Mouse (Mus musculus): ENCODE measurements around the gene Sf3b4. TPM values are rescaled to one million over a fixed set of nuclear protein-coding genes. Genes with fewer than 3 reads are reported as not detected.

Gene Sf3b4
- total and polyA plus RNA-seq, 2 experiments from 2014 or later = 94.8 to 144 TPM

GRCm38 (mm10) chr3:96147950-96148349 lies 24.2 kb upstream of the Sf3b4 start:
- ATAC-seq (no peak), DNase-seq (ENCODE audit: low spot score) (peak; percentile 84)
- Histone ChIP-seq H3K4me2 (ENCODE audit: low read depth, low read length) (no peak overlapping the region), H3K36me3 (ENCODE audit: insufficient read depth, low read length) (peaks cover 20% of the 10 kb centered on the region), H3K9me3 (ENCODE audit: low read length) (no peaks in the 10 kb centered on the region), H3K4me3 (ENCODE audit: low read length) (no peak overlapping the region), H3K27ac (no peak overlapping the region), H3K4me1 (ENCODE audit: insufficient read depth, low read length) (no peaks in the 10 kb centered on the region), H3K27me3 (ENCODE audit: insufficient read depth, low read length) (no peaks in the 10 kb centered on the region), H3K9ac (replicated peaks; ENCODE audit: low read length) (no peak overlapping the region)
- WGBS = 11% methylated on average over 5 of the region's 5 CpGs
- peak; percentile 83 for TF ChIP-seq CTCF (IDR thresholded peaks at IDR 0.05; ENCODE audit: low read depth)

- H3K4me2 ChIP-seq (ENCODE audit: low read depth, low read length) = no peak overlapping the region
- H3K36me3 ChIP-seq (ENCODE audit: insufficient read depth, low read length) = peaks cover 48% of the 10 kb centered on the region
- H3K27me3 ChIP-seq (ENCODE audit: insufficient read depth, low read length) = no peaks in the 10 kb centered on the region
- H3K9ac ChIP-seq (replicated peaks; ENCODE audit: low read length) = no peak overlapping the region
- 90% methylated on average over 7 of the region's 7 CpGs for WGBS
- ATAC-seq (no peak), DNase-seq (ENCODE audit: low spot score) (no peak)
- H3K4me1 ChIP-seq (ENCODE audit: insufficient read depth, low read length) = no peaks in the 10 kb centered on the region
- H3K4me3 ChIP-seq (ENCODE audit: low read length) = no peak overlapping the region
- H3K27ac ChIP-seq = no peak overlapping the region
- no peak for TF ChIP-seq CTCF (IDR thresholded peaks at IDR 0.05; ENCODE audit: low read depth)
- H3K9me3 ChIP-seq (ENCODE audit: low read length) = no peaks in the 10 kb centered on the region
Measured at GRCm38 (mm10) chr3:96151836-96152235, 20.3 kb upstream of the Sf3b4 start.

GRCm38 (mm10) chr3:96152611-96153010 lies 19.5 kb upstream of the Sf3b4 start:
- Histone ChIP-seq H3K36me3 (ENCODE audit: insufficient read depth, low read length) (peaks cover 48% of the 10 kb centered on the region), H3K9ac (replicated peaks; ENCODE audit: low read length) (no peak overlapping the region), H3K27ac (no peak overlapping the region), H3K4me3 (ENCODE audit: low read length) (no peak overlapping the region), H3K4me2 (ENCODE audit: low read depth, low read length) (no peak overlapping the region), H3K27me3 (ENCODE audit: insufficient read depth, low read length) (no peaks in the 10 kb centered on the region), H3K9me3 (ENCODE audit: low read length) (no peaks in the 10 kb centered on the region), H3K4me1 (ENCODE audit: insufficient read depth, low read length) (no peaks in the 10 kb centered on the region)
- no peak for ATAC-seq
- no peak for DNase-seq (ENCODE audit: low spot score)
- WGBS = 91% methylated on average over 5 of the region's 5 CpGs
- no peak for TF ChIP-seq CTCF (IDR thresholded peaks at IDR 0.05; ENCODE audit: low read depth)

- H3K4me1 ChIP-seq (ENCODE audit: insufficient read depth, low read length) = 0 out of 2 replicates have a peak, but pooled peaks cover 3% of the 10 kb centered on the region
- DNase-seq (ENCODE audit: low spot score) (no peak), ATAC-seq (no peak)
- H3K4me2 ChIP-seq (ENCODE audit: low read depth, low read length) = no peak overlapping the region
- peaks cover 48% of the 10 kb centered on the region for H3K36me3 ChIP-seq (ENCODE audit: insufficient read depth, low read length)
- no peak overlapping the region for H3K9ac ChIP-seq (replicated peaks; ENCODE audit: low read length)
- H3K27ac ChIP-seq = no peak overlapping the region
- H3K9me3 ChIP-seq (ENCODE audit: low read length) = no peaks in the 10 kb centered on the region
- H3K27me3 ChIP-seq (ENCODE audit: insufficient read depth, low read length) = no peaks in the 10 kb centered on the region
- 81% methylated on average over 8 of the region's 8 CpGs for WGBS
- no peak overlapping the region for H3K4me3 ChIP-seq (ENCODE audit: low read length)
- no peak for TF ChIP-seq CTCF (IDR thresholded peaks at IDR 0.05; ENCODE audit: low read depth)
Measured at GRCm38 (mm10) chr3:96155501-96155900, 16.6 kb upstream of the Sf3b4 start.

GRCm38 (mm10) chr3:96159820-96160219 lies 12.3 kb upstream of the Sf3b4 start:
- H3K4me3 ChIP-seq (ENCODE audit: low read length) = no peak overlapping the region
- H3K9me3 ChIP-seq (ENCODE audit: low read length) = no peaks in the 10 kb centered on the region
- no peak for TF ChIP-seq CTCF (IDR thresholded peaks at IDR 0.05; ENCODE audit: low read depth)
- no peak overlapping the region; the same call in 1 of the 2 replicates for H3K9ac ChIP-seq (replicated peaks; ENCODE audit: low read length)
- WGBS = 78% methylated on average over 4 of the region's 4 CpGs
- H3K4me1 ChIP-seq (ENCODE audit: insufficient read depth, low read length) = 0 out of 2 replicates have a peak, but pooled peaks cover 6% of the 10 kb centered on the region
- no peaks in the 10 kb centered on the region for H3K27me3 ChIP-seq (ENCODE audit: insufficient read depth, low read length)
- DNase-seq (ENCODE audit: low spot score) (no peak), ATAC-seq (no peak)
- peak overlapping the region; percentile 65; the same call in 1 of the 2 replicates for H3K27ac ChIP-seq
- H3K4me2 ChIP-seq (ENCODE audit: low read depth, low read length) = no peak overlapping the region
- H3K36me3 ChIP-seq (ENCODE audit: insufficient read depth, low read length) = peaks cover 10% of the 10 kb centered on the region

- no peak for TF ChIP-seq CTCF (IDR thresholded peaks at IDR 0.05; ENCODE audit: low read depth)
- H3K4me2 ChIP-seq (ENCODE audit: low read depth, low read length) = peak overlapping the region; percentile 87
- H3K36me3 ChIP-seq (ENCODE audit: insufficient read depth, low read length) = peaks cover 6% of the 10 kb centered on the region
- no peak overlapping the region for H3K4me3 ChIP-seq (ENCODE audit: low read length)
- H3K27ac ChIP-seq = peak overlapping the region; percentile 65; the same call in 1 of the 2 replicates
- ATAC-seq (no peak), DNase-seq (ENCODE audit: low spot score) (no peak)
- 50% methylated on average over 4 of the region's 4 CpGs for WGBS
- H3K4me1 ChIP-seq (ENCODE audit: insufficient read depth, low read length) = 0 out of 2 replicates have a peak, but pooled peaks cover 6% of the 10 kb centered on the region
- no peaks in the 10 kb centered on the region for H3K9me3 ChIP-seq (ENCODE audit: low read length)
- H3K9ac ChIP-seq (replicated peaks; ENCODE audit: low read length) = no peak overlapping the region; the same call in 1 of the 2 replicates
- H3K27me3 ChIP-seq (ENCODE audit: insufficient read depth, low read length) = no peaks in the 10 kb centered on the region
Measured at GRCm38 (mm10) chr3:96160222-96160802, 11.8 kb upstream of the Sf3b4 start.
